Mouse (Mus musculus) heart, postnatal 0 days (tissue): ENCODE results near the gene Myo16. TPM values are rescaled to one million over a fixed set of nuclear protein-coding genes. Genes with fewer than 3 reads are reported as not detected.

Experiments used
- ATAC-seq: fragments of 200-750 bp; cut with Nextera tagmentation; 2 replicates; pipeline ENCODE4 v1.8.0; 2017; ENCODE audit warnings: low read depth, moderate number of reproducible peaks, moderate library complexity; ENCODE audit not compliant: insufficient read depth
- DNase-seq: peaks from one replicate; pipeline ENCODE4 v3.0.0-alpha.2; 2016; ENCODE audit warnings: low spot score
- H3K27ac ChIP-seq: fragments of 300-500 bp; sonication (generic); 2 replicates; pipeline ENCODE4 v1.5.1; 2014; ENCODE audit warnings: low read depth, mild to moderate bottlenecking
- H3K27me3 ChIP-seq: fragments of 300-500 bp; sonication (generic); 2 replicates; pipeline ENCODE4 v1.6.1; 2014; ENCODE audit warnings: low read length, mixed read lengths; ENCODE audit not compliant: control insufficient read depth, insufficient read depth
- H3K36me3 ChIP-seq: fragments of 300-500 bp; sonication (generic); replicated peaks from 2 replicates; pipeline ENCODE4 v1.6.1; 2014; ENCODE audit warnings: low read length, mixed read lengths; ENCODE audit not compliant: control insufficient read depth, insufficient read depth
- H3K4me1 ChIP-seq: fragments of 300-500 bp; sonication (generic); 2 replicates; pipeline ENCODE4 v1.6.1; 2014; ENCODE audit warnings: antibody characterized with exemption; ENCODE audit not compliant: control insufficient read depth, insufficient read depth
- H3K4me2 ChIP-seq: fragments of 300-500 bp; sonication (generic); 2 replicates; pipeline ENCODE4 v1.6.1; 2014; ENCODE audit warnings: low read depth, mild to moderate bottlenecking, low read length, moderate library complexity
- H3K4me3 ChIP-seq: fragments of 300-500 bp; sonication (generic); 2 replicates; pipeline ENCODE4 v1.5.1; 2014; ENCODE audit warnings: low read depth, low read length
- H3K9ac ChIP-seq: fragments of 300-500 bp; sonication (generic); replicated peaks from 2 replicates; pipeline ENCODE4 v1.6.1; 2014; ENCODE audit warnings: low read depth, low read length, mixed read lengths
- H3K9me3 ChIP-seq: fragments of 300-500 bp; sonication (generic); replicated peaks from 2 replicates; pipeline ENCODE4 v1.6.1; 2016; ENCODE audit warnings: low read length; ENCODE audit not compliant: control insufficient read depth
- CTCF ChIP-seq: IDR thresholded peaks from 2 replicates; pipeline ENCODE4 v1.5.1; 2016; ENCODE audit warnings: antibody characterized with exemption, control low read depth, low read depth
- EP300 ChIP-seq: IDR thresholded peaks from 2 replicates; pipeline ENCODE4 v1.6.1; 2016; ENCODE audit warnings: antibody characterized with exemption, low read depth
- WGBS: fragments of 180-500 bp; shearing (Covaris S2); extraction: QIAGEN DNeasy Blood & Tissue Kit; methylation state at CpG from one replicate; pipeline ENCODE4 v1.1.7; 2014; 5-methylcytosine and 5-hydroxymethylcytosine counted together
- polyA plus RNA-seq: library from polyadenylated mRNA; unstranded; fragments of >200 nt; fragmentation: Nextera tagmentation; extraction: Ambion mirVana; gene quantifications from 2 replicates; pipeline ENCODE4 v1.2.1, GENCODE M21; 2015
- total RNA-seq: library from RNA; depleted of rRNA; stranded (reverse); fragments of >200 nt; gene quantifications from 2 replicates; pipeline ENCODE4 v1.2.3, GENCODE M21; 2014; ENCODE audit warnings: low replicate concordance

The Myo16 gene
- total and polyA plus RNA-seq, 2 experiments from 2014 or later: not detected

GRCm38 (mm10) chr8:10420551-10420950 is 266.8 kb downstream of the Myo16 start:
- Histone ChIP-seq H3K4me3 (no peak overlapping the region), H3K4me1 (no peaks in the 10 kb centered on the region), H3K36me3 (no peaks in the 10 kb centered on the region), H3K27me3 (no peaks in the 10 kb centered on the region), H3K9ac (no peak overlapping the region), H3K4me2 (no peak overlapping the region), H3K9me3 (no peaks in the 10 kb centered on the region), H3K27ac (no peak overlapping the region)
- 70% methylated on average over 6 of the region's 6 CpGs for WGBS
- DNase-seq: no peak
- TF ChIP-seq EP300 (no peak), CTCF (no peak)
- ATAC-seq: no peak

- Histone ChIP-seq H3K36me3 (no peaks in the 10 kb centered on the region), H3K4me3 (no peak overlapping the region), H3K4me2 (no peak overlapping the region), H3K27me3 (no peaks in the 10 kb centered on the region), H3K27ac (no peak overlapping the region), H3K9me3 (no peaks in the 10 kb centered on the region), H3K4me1 (no peaks in the 10 kb centered on the region), H3K9ac (no peak overlapping the region)
- WGBS: 84% methylated on average over 9 of the region's 9 CpGs
- TF ChIP-seq CTCF: no peak
- no peak for TF ChIP-seq EP300
- DNase-seq: no peak
- ATAC-seq: no peak
These were observed 267.9 kb downstream of the Myo16 start for GRCm38 (mm10) chr8:10421516-10422090.

- no peak for ATAC-seq
- Histone ChIP-seq H3K27ac (no peak overlapping the region), H3K36me3 (no peaks in the 10 kb centered on the region), H3K4me3 (no peak overlapping the region), H3K4me1 (no peaks in the 10 kb centered on the region), H3K27me3 (no peaks in the 10 kb centered on the region), H3K9me3 (no peaks in the 10 kb centered on the region), H3K9ac (no peak overlapping the region), H3K4me2 (no peak overlapping the region)
- DNase-seq: no peak
- 77% methylated on average over 8 of the region's 8 CpGs for WGBS
- TF ChIP-seq EP300: no peak
- no peak for TF ChIP-seq CTCF
These were observed 281.8 kb downstream of the Myo16 start for GRCm38 (mm10) chr8:10435492-10435891.

GRCm38 (mm10) chr8:10438772-10439171 is 285.1 kb downstream of the Myo16 start:
- no peaks in the 10 kb centered on the region for H3K36me3 ChIP-seq
- no peak overlapping the region for H3K4me3 ChIP-seq
- peak; percentile 69; the same call in 1 of the 2 replicates for ATAC-seq
- H3K27ac ChIP-seq: no peak overlapping the region
- no peaks in the 10 kb centered on the region for H3K27me3 ChIP-seq
- WGBS: 13% methylated on average over 11 of the region's 11 CpGs
- peak; percentile 74 for DNase-seq
- H3K4me2 ChIP-seq: no peak overlapping the region
- H3K9me3 ChIP-seq: no peaks in the 10 kb centered on the region
- TF ChIP-seq CTCF (peak; percentile 97), EP300 (no peak)
- H3K9ac ChIP-seq: no peak overlapping the region
- H3K4me1 ChIP-seq: no peaks in the 10 kb centered on the region

GRCm38 (mm10) chr8:10439595-10440453 is 286.1 kb downstream of the Myo16 start:
- TF ChIP-seq CTCF: no peak
- no peak for TF ChIP-seq EP300
- 74% methylated on average over 16 of the region's 16 CpGs for WGBS
- ATAC-seq (no peak), DNase-seq (no peak)
- Histone ChIP-seq H3K9ac (no peak overlapping the region), H3K27me3 (no peaks in the 10 kb centered on the region), H3K4me1 (no peaks in the 10 kb centered on the region), H3K36me3 (no peaks in the 10 kb centered on the region), H3K9me3 (no peaks in the 10 kb centered on the region), H3K27ac (no peak overlapping the region), H3K4me2 (no peak overlapping the region), H3K4me3 (no peak overlapping the region)
